Mouse (Mus musculus): ENCODE results near the gene Per2.

The Per2 gene

DNA sequence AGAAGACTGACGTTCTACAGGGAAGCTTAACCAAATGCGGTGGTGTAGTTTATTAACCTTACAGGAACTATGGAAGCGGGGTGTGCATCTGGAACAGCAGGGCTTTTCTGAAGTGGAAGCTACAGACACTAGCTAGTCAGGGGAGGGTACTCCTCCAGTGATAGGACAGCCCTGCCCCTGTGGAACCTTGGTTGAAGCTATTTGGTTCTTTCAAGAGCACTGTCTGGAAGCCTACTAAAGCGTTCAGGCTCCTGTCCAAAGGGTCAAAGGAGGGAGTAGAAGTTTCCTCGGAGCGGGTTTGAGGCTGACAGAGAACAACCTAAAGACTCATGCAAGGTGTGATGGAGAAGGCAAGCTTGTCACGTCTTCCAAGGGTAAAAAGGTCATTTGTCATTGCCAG lies 945 bp upstream of the Per2 start:
- no peak for DNase-seq (ENCODE audit: low read depth, low spot score)

DNA sequence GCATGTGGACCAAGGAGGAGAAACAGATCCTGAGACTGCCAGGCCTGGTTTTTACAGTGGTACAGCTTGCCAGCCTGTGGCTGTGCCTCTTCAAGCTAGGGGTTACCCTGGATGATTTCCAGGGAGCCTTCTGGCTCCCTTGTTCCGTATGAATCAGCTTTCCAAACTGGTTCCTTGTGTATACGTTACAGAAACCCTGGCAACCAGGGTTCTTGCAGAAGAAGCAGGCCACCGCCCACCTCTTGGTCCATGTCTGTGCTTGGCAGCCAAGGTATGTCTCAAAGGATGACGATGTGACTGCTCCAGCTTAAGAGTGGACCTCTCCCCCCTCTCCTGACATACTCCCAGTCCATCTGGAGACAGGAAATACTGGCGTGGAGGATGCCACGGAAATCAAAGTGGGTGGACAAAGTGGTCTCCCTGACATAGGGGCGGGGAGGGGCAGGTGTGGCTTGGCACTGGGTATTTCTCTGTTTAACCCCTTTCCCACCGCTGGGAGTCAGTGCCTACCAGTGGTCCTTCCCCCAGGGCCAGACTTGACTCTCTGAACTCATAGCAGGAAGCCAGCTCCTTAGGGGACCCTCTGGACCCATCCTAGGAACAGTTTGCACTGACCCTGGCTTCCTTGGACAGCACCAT lies 782 bp downstream of the Per2 start:
- peak; percentile 99 for DNase-seq (ENCODE audit: low read depth, low spot score)

DNA sequence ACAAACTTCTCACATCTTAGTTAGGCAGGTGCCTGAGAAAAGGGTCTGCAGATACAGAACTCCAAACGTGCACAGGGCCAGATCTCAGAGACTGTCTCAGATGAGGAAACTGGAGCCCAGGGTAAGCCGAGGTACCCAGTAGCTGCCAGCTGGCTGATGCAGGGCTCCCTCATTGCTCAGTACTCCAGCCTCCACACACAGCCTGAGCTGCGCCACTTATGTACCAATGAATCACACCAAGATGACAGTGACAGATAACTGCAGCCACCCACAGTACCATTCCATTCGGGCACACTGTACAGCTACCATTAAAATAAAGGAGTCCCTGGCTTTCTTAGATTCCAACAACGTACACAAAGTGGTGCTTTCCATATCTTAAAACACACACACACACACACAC lies 1.4 kb downstream of the Per2 start:
- DNase-seq (ENCODE audit: low read depth, low spot score): peak; percentile 80

GRCm38 (mm10) chr1:91457116-91457515 lies 2.0 kb downstream of the Per2 start:
- no peak for DNase-seq (ENCODE audit: low read depth, low spot score)

- peak; percentile 88 for DNase-seq (ENCODE audit: low read depth, low spot score)
Measured at GRCm38 (mm10) chr1:91456301-91456801, 2.8 kb downstream of the Per2 start.

GRCm38 (mm10) chr1:91455661-91456161 lies 3.4 kb downstream of the Per2 start:
- DNase-seq (ENCODE audit: low read depth, low spot score): peak; percentile 56

- DNase-seq (ENCODE audit: low read depth, low spot score): no peak
Measured at GRCm38 (mm10) chr1:91454927-91455326, 4.2 kb downstream of the Per2 start.

- DNase-seq (ENCODE audit: low read depth, low spot score): no peak
Measured at GRCm38 (mm10) chr1:91454366-91454765, 4.8 kb downstream of the Per2 start.

GRCm38 (mm10) chr1:91453932-91454331 lies 5.2 kb downstream of the Per2 start:
- no peak for DNase-seq (ENCODE audit: low read depth, low spot score)

DNA sequence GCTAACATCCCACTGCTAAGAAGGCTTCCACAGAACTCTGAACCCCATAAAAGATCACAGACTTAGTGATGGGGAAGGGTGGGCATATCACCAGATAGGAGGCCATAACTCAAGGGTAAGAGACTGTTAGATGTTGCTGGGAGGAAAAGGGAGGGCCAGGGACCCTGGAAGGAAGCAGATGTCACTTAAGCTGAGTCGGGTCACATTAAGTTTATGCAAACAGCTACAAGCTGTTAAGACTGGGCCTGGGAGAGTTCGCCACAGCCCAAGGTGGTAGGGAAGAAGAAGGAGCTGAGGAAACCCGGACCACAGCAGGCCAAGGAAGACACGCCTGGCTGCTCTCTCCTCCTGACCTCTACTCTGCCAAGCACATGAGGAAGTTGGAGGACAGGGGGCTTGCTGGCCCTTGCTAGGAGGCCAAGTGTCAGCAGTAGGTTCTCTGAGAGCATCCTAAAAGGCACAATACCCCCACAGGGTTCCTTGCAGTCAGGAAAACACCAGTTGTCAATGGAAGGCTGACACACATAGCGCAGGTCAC lies 7.5 kb downstream of the Per2 start:
- DNase-seq (ENCODE audit: low read depth, low spot score): no peak

GRCm38 (mm10) chr1:91450851-91451250 lies 8.3 kb downstream of the Per2 start:
- DNase-seq (ENCODE audit: low read depth, low spot score): no peak

- DNase-seq (ENCODE audit: low read depth, low spot score): no peak
Measured at GRCm38 (mm10) chr1:91448688-91449087, 10.4 kb downstream of the Per2 start.

- no peak for DNase-seq (ENCODE audit: low read depth, low spot score)
Measured at GRCm38 (mm10) chr1:91446511-91446910, 12.6 kb downstream of the Per2 start.

DNA sequence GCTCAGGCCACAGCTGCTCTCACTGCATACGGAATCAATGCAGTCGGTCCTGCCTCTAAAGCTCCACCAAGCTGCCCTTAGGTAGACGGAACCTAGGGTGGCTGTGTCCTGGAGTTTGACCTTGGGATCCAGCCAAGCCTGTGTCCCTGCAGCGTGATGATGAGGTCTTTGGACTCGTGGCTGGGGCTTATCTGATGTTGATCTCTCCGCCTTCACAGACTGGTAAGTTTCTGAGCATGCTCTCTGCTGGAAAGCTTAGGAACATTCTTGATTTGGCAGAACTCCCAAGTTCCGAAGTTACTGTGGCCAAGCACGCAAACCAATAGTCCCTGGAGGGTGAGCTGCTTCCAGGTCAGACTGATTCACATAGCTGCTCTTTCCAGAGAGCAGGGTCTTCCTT lies 13.1 kb downstream of the Per2 start:
- peak; percentile 80 for DNase-seq (ENCODE audit: low read depth, low spot score)

DNA sequence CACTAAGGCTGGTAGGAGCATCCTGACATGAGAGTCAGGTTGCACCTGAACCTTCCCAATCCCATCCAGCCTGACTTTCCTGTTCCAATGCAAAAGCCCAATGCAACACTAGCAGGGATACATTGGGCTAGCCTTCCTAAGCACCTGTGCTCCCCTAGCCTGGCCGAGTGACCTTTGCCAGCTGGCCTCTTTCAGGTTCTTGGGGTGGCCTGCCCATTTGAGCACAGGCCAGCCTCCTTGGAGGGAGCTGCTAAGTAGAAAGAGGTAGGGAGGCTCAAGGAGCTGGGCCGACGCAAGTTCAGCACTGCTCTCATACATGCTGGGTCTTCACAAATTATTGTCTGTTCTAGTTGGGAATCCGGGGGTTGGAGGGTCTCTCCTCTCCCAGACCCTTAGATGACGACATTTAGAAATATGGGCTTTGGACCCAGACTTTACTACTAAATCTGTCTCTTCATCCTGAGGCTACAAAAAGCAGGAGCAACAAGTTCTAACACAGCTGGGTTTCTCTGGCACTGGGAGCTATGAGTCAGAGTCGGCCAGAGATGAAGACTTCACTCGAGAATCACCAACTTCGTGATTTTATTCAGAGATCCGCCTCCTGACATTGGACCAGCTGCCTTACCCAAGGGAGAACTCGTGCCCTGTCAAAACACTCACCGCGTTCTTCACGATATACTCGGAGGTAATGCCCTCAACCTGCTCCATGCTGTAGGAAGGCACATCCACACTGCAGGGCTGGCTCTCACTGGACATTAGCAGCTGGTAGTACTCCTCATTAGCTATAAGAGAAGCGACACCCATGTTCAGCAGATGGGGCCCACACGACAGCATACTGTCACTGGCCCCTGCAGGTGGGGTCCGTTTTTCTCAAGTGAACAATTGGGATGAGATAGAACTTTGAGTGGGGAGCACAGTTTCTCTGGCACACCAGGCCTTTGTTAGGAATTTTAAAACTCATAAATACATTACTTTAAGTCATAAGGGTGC lies 14.0 kb downstream of the Per2 start:
- DNase-seq (ENCODE audit: low read depth, low spot score): peak; percentile 69

GRCm38 (mm10) chr1:91442350-91442990 lies 16.7 kb downstream of the Per2 start:
- DNase-seq (ENCODE audit: low read depth, low spot score): no peak

DNA sequence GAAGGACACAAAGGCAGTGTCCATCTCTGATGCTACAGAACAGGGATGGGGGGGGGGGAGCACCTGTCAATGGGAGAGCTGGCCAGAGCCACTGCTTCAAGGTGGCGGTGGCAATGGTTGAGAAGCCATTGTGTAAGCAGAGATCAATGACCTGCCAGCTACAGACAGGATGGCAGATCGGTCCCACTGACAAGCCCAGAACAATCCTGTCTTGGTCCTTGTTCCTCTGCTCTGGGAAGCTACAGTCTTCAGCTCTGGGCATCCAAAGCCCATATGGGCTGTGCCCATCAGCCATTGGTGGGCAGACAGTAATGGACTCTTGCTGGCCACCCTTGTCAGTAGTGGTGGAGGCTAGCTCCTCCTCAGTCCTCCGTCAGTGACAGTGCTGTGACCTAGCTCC lies 17.3 kb downstream of the Per2 start:
- no peak for DNase-seq (ENCODE audit: low read depth, low spot score)

- DNase-seq (ENCODE audit: low read depth, low spot score): no peak
Measured at GRCm38 (mm10) chr1:91439776-91440175, 19.3 kb downstream of the Per2 start.

DNA sequence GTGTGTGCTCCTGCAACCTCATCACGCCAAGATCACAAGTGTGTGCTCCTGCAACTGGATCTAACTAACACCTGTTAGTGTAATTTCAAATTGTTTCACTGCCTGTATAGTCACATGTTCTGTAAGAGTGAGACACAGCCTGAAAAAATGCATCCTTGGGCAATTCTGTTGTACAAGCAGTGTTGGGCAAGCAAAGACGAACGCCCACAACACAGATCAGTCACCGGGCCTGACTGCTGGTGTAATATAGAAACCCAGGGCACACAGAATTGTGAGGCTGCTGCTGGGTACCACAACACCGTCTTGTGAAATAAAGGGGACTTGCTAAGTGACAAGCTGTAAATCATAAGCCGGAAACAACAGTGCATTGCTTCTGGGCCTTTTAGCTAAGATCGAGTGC lies 21.6 kb downstream of the Per2 start:
- no peak for DNase-seq (ENCODE audit: low read depth, low spot score)

GRCm38 (mm10) chr1:91437083-91437400 lies 22.1 kb downstream of the Per2 start:
- DNase-seq (ENCODE audit: low read depth, low spot score): no peak

GRCm38 (mm10) chr1:91436380-91437082 lies 22.6 kb downstream of the Per2 start:
- DNase-seq (ENCODE audit: low read depth, low spot score): peak; percentile 76
